Mouse (Mus musculus) C2C12 (cell line): ENCODE measurements around the gene D430041D05Rik. TPM values are rescaled to one million over a fixed set of nuclear protein-coding genes. Genes with fewer than 3 reads are reported as not detected.
"Not testable (repeated sequence)": the region's sequence is repeated elsewhere in the genome, so short reads cannot be mapped to it uniquely, and the experiment has no call there.

Source experiments
- H3K27me3 ChIP-seq: one replicate; pipeline ENCODE4 v1.6.1; 2011; ENCODE audit not compliant: control insufficient read depth, insufficient read depth, insufficient read length
- H3K36me3 ChIP-seq: one replicate; pipeline ENCODE4 v1.6.1; 2011; ENCODE audit not compliant: control insufficient read depth, insufficient read depth
- H3K4me3 ChIP-seq: one replicate; pipeline ENCODE4 v1.5.1; 2011; ENCODE audit warnings: mild to moderate bottlenecking, control low read depth; ENCODE audit not compliant: poor library complexity, insufficient read depth, severe bottlenecking
- H3K79me2 ChIP-seq: one replicate; pipeline ENCODE4 v1.6.1; 2011; ENCODE audit not compliant: control insufficient read depth, insufficient read depth
- H3K79me3 ChIP-seq: one replicate; pipeline ENCODE4 v1.6.1; 2011; ENCODE audit warnings: low read depth, control low read depth
- H3ac ChIP-seq: one replicate; pipeline ENCODE3; 2011; ENCODE audit warnings: low read depth; ENCODE audit not compliant: control insufficient read depth, insufficient read length
- CEBPB ChIP-seq: IDR thresholded peaks from one replicate; pipeline ENCODE4 v1.6.1; 2011; ENCODE audit warnings: low read depth, mild to moderate bottlenecking, control low read depth, moderate library complexity
- CTCF ChIP-seq: IDR thresholded peaks from one replicate; pipeline ENCODE4 v1.5.1; 2011; ENCODE audit not compliant: control insufficient read depth, insufficient read depth, insufficient read length
- FOSL1 ChIP-seq: IDR thresholded peaks from one replicate; pipeline ENCODE4 v1.8.0; 2011; ENCODE audit warnings: mild to moderate bottlenecking, low read length; ENCODE audit not compliant: poor library complexity, insufficient read depth, severe bottlenecking
- MAX ChIP-seq: IDR thresholded peaks from one replicate; pipeline ENCODE4 v1.6.1; 2011; ENCODE audit warnings: mild to moderate bottlenecking, control low read depth
- MYOD1 ChIP-seq: IDR thresholded peaks from one replicate; pipeline ENCODE4 v1.6.1; 2011; ENCODE audit warnings: low read depth; ENCODE audit not compliant: control insufficient read depth, insufficient read length
- MYOG ChIP-seq: IDR thresholded peaks from one replicate; pipeline ENCODE4 v1.6.1; 2011; ENCODE audit not compliant: control insufficient read depth, insufficient read length; ENCODE audit errors: extremely low read depth
- USF1 ChIP-seq: IDR thresholded peaks from one replicate; pipeline ENCODE4 v1.6.1; 2011; ENCODE audit warnings: low read depth, mild to moderate bottlenecking, control low read depth, moderate library complexity
- polyA plus RNA-seq: library from polyadenylated mRNA; unstranded; fragments of >200 nt; fragmentation: generic; extraction: Trizol; gene quantifications from one replicate; pipeline ENCODE4 v1.2.1, GENCODE M21; 2012; ENCODE audit warnings: missing spikeins

D430041D05Rik gene
- polyA plus RNA-seq, 1 experiment, result 0.05 TPM

GRCm38 (mm10) chr2:104123540-104123939 is 287.3 kb downstream of the D430041D05Rik start:
- H3K79me3 ChIP-seq, result no peaks in the 10 kb centered on the region
- H3K79me2 ChIP-seq, result no peaks in the 10 kb centered on the region
- no peak overlapping the region for H3K4me3 ChIP-seq
- no peaks in the 10 kb centered on the region for H3K27me3 ChIP-seq
- H3K36me3 ChIP-seq, result no peaks in the 10 kb centered on the region
- H3ac ChIP-seq, result no peak overlapping the region
- no peak for TF ChIP-seq CTCF
- TF ChIP-seq CEBPB, result no peak
- no peak for TF ChIP-seq FOSL1
- no peak for TF ChIP-seq MAX
- TF ChIP-seq MYOG, result no peak
- no peak for TF ChIP-seq USF1
- no peak for TF ChIP-seq MYOD1

GRCm38 (mm10) chr2:104122505-104123378 is 288.1 kb downstream of the D430041D05Rik start, which contains the start of gene A930018P22Rik:
Gene A930018P22Rik (plus strand): TSS chr2:104122769.
- H3K4me3 ChIP-seq, result peak within 1 kb of the TSS; percentile 31
- peak within 1 kb of the TSS; percentile 72 for H3ac ChIP-seq
- no peaks in the 10 kb centered on the region for H3K36me3 ChIP-seq
- no peaks in the 10 kb centered on the region for H3K79me2 ChIP-seq
- no peak for TF ChIP-seq CTCF
- TF ChIP-seq MYOG, result no peak
- TF ChIP-seq FOSL1, result no peak
- peak; percentile 23 for TF ChIP-seq MAX
- no peak for TF ChIP-seq USF1
- no peak for TF ChIP-seq MYOD1
- TF ChIP-seq CEBPB, result no peak
- H3K79me3 ChIP-seq, result no peaks in the 10 kb centered on the region
- H3K27me3 ChIP-seq, result no peaks in the 10 kb centered on the region

GRCm38 (mm10) chr2:104121681-104122504 is 288.9 kb downstream of the D430041D05Rik start:
- Histone ChIP-seq H3K4me3 (no peak overlapping the region), H3K27me3 (no peaks in the 10 kb centered on the region), H3K79me2 (no peaks in the 10 kb centered on the region), H3K79me3 (no peaks in the 10 kb centered on the region), H3K36me3 (no peaks in the 10 kb centered on the region), H3ac (no peak overlapping the region)
- no peak for TF ChIP-seq FOSL1
- no peak for TF ChIP-seq MAX
- TF ChIP-seq CEBPB, result no peak
- no peak for TF ChIP-seq MYOD1
- TF ChIP-seq MYOG, result no peak
- no peak for TF ChIP-seq USF1
- TF ChIP-seq CTCF, result no peak

GRCm38 (mm10) chr2:104120312-104120711 is 290.5 kb downstream of the D430041D05Rik start:
- Histone ChIP-seq H3K27me3 (no peaks in the 10 kb centered on the region), H3K79me2 (no peaks in the 10 kb centered on the region), H3K79me3 (no peaks in the 10 kb centered on the region), H3K4me3 (no peak overlapping the region), H3ac (no peak overlapping the region), H3K36me3 (no peaks in the 10 kb centered on the region)
- no peak for TF ChIP-seq CTCF
- no peak for TF ChIP-seq MAX
- no peak for TF ChIP-seq CEBPB
- no peak for TF ChIP-seq MYOG
- TF ChIP-seq USF1, result no peak
- no peak for TF ChIP-seq FOSL1
- TF ChIP-seq MYOD1, result no peak

GRCm38 (mm10) chr2:104119097-104119496 is 291.7 kb downstream of the D430041D05Rik start:
- no peak for TF ChIP-seq MYOD1
- TF ChIP-seq CEBPB, result no peak
- no peak for TF ChIP-seq FOSL1
- no peak for TF ChIP-seq CTCF
- TF ChIP-seq MAX, result no peak
- no peak for TF ChIP-seq USF1
- TF ChIP-seq MYOG, result no peak

GRCm38 (mm10) chr2:104117173-104117572 is 293.6 kb downstream of the D430041D05Rik start:
- H3K36me3 ChIP-seq, H3K79me2 ChIP-seq, H3K79me3 ChIP-seq, H3K27me3 ChIP-seq, H3ac ChIP-seq, H3K4me3 ChIP-seq: not testable (repeated sequence)

More at GRCm38 (mm10) chr2:104119097-104119496, 291.7 kb downstream of the D430041D05Rik start:
- H3K4me3 ChIP-seq, result no peak overlapping the region
- no peak overlapping the region for H3ac ChIP-seq
- H3K36me3 ChIP-seq, result no peaks in the 10 kb centered on the region
- H3K79me2 ChIP-seq, result no peaks in the 10 kb centered on the region
- no peaks in the 10 kb centered on the region for H3K27me3 ChIP-seq
- H3K79me3 ChIP-seq, result no peaks in the 10 kb centered on the region
